Mouse (Mus musculus): ENCODE measurements around the gene Bcas3. TPM values are rescaled to one million over a fixed set of nuclear protein-coding genes. Genes with fewer than 3 reads are reported as not detected.

Gene Bcas3
- polyA plus RNA-seq, 1 experiment from 2014 or later = 16.7 TPM

DNA sequence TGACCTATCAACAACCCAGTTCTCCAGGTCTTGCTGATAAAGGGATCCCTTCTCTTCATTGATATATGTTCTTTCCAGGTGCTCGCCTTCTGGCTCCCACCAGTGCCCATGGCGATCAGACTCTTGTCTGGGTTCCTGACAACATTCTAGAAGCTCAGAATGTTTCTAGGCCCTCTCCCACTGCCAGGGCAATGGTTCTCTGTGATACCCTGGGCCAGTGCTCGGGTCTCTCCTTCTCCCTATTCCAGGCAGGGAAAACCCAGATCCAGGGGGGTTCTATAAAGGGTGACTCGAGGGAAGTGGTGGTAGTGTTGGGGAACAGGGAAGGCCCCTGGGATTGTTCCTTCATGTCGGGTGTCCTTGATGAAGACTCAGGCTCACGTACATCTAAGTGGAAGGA lies 497.3 kb downstream of the Bcas3 start, which contains the start of gene Gm11444:
Gene Gm11444, minus strand, starts transcription at position 101 of the 400 bp plus-strand sequence.
- WGBS = 83% methylated on average over 6 of the region's 6 CpGs

DNA sequence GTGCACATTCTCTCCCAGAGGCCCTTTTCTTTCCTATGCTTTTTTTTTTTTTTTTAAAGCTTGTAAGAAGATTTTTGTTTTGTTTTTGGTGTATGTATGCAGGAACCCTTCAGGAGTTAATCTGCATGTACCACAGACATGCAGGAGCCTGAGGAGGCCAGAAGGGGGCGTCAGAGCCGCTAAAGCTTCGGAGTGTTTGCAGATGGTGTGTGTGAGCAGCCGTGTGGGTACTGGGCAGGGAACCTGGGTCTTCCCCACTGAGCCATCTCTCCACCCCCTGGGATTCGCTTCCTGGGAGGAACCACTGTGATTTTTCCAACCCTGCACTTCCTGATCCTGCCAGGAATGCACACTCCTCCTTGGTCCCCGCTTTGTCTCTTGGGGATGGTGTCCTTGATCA lies 497.8 kb downstream of the Bcas3 start:
- Histone ChIP-seq H3K4me2 (no peak overlapping the region), H3K36me3 (no peaks in the 10 kb centered on the region), H3K27me3 (replicated peaks) (0 out of 2 replicates have a peak, but pooled peaks cover 5% of the 10 kb centered on the region), H3K27ac (no peak overlapping the region), H3K9ac (no peak overlapping the region), H3K4me3 (replicated peaks) (no peak overlapping the region), H3K4me1 (no peaks in the 10 kb centered on the region), H3K9me3 (no peaks in the 10 kb centered on the region)
- 41% methylated on average over 6 of the region's 6 CpGs for WGBS
- ATAC-seq (ENCODE audit: insufficient read depth, low FRiP score, low read depth) = no peak

More for the DNA sequence above, 497.3 kb downstream of the Bcas3 start, which contains the start of gene Gm11444:
- ATAC-seq (ENCODE audit: insufficient read depth, low FRiP score, low read depth) = no peak
- peak within 1 kb of the TSS; percentile 57 for H3K4me2 ChIP-seq
- no peak within 1 kb of the TSS for H3K9ac ChIP-seq
- H3K4me3 ChIP-seq (replicated peaks) = no peak within 1 kb of the TSS
- H3K27me3 ChIP-seq (replicated peaks) = 0 out of 2 replicates have a peak, but pooled peaks cover 5% of the 10 kb centered on the region
- no peaks in the 10 kb centered on the region for H3K36me3 ChIP-seq
- no peak within 1 kb of the TSS for H3K27ac ChIP-seq
- no peaks in the 10 kb centered on the region for H3K4me1 ChIP-seq
- H3K9me3 ChIP-seq = no peaks in the 10 kb centered on the region

DNA sequence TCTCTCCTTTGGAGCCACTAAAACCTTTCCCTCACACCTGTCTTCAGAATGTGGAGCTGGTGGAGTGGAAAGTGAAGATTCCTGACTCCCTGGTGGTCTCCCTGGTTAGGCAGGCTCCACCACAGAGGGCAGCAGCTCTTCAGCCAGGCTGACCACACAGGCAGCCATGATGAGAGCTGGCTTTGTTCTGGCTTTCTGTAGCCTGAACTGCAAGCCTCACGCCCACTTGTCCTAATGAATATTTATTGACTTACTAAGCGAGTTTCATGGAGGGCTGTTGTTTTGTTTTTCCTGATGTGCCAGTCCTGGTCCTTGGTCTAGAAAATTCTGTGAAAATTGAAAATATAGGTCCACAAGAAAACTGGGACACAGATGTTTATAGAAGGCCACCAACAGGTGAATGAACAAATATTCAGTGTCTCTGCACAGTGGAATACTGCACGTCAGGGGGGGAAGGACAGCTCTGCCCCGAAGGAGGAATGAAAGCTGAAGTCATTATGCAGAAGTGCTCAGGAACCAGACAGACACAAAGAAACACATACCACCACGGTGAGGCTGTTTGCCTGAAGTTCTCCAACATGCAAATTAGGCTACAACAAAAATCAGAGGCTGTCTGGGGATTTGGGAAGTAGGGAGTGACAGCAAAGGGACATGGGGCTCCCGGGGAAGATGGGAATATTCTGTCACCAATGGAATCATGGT lies 505.2 kb downstream of the Bcas3 start:
- H3K4me1 ChIP-seq = no peaks in the 10 kb centered on the region
- H3K4me3 ChIP-seq (replicated peaks) = no peak overlapping the region
- H3K9me3 ChIP-seq = no peaks in the 10 kb centered on the region
- WGBS = 43% methylated on average over 6 of the region's 6 CpGs
- no peaks in the 10 kb centered on the region for H3K36me3 ChIP-seq
- no peak overlapping the region for H3K4me2 ChIP-seq
- H3K9ac ChIP-seq = no peak overlapping the region
- H3K27ac ChIP-seq = no peak overlapping the region
- no peaks in the 10 kb centered on the region for H3K27me3 ChIP-seq (replicated peaks)
- ATAC-seq (ENCODE audit: insufficient read depth, low FRiP score, low read depth) = no peak

DNA sequence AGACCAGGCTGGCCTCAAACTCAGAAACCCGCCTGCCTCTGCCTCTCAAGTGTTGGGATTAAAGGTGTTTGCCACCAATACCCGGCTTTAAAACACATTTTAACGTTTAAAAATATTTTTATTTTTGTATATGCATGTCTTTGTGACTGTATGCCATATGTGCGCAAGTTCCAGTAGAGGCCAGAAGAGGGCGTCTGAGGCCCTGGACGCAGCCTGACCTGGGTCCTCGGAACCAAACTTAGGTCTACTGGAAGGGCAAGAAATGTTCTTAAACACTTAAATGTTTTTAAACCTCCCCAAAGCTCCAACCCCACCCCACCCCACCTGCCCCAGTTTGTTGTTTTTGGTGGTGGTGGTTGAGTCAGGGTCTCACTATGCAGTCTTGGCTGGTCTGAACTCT lies 511.4 kb downstream of the Bcas3 start:
- WGBS = 44% methylated on average over 7 of the region's 7 CpGs
- H3K36me3 ChIP-seq = no peaks in the 10 kb centered on the region
- ATAC-seq (ENCODE audit: insufficient read depth, low FRiP score, low read depth) = no peak
- H3K4me1 ChIP-seq = no peaks in the 10 kb centered on the region
- no peak overlapping the region for H3K4me2 ChIP-seq
- no peaks in the 10 kb centered on the region for H3K9me3 ChIP-seq
- H3K27ac ChIP-seq = no peak overlapping the region
- no peak overlapping the region for H3K4me3 ChIP-seq (replicated peaks)
- no peaks in the 10 kb centered on the region for H3K27me3 ChIP-seq (replicated peaks)
- no peak overlapping the region for H3K9ac ChIP-seq

Small RNAs within 50 kb of the gene (microRNA-seq; reads per million reads assigned to microRNA genes)
- not detected for gene Mir5110

Other genes with a start within 250 kb of the Bcas3 start
- gene Usp32, start 213.0 kb upstream of the Bcas3 start, polyA plus RNA-seq (2015; fragmentation: Nextera tagmentation; extraction: Ambion mirVana) = 3.9 and 4.8 TPM in 2 replicates
- gene 1700125H20Rik, start 182.8 kb upstream of the Bcas3 start, polyA plus RNA-seq (2015; fragmentation: Nextera tagmentation; extraction: Ambion mirVana) = 0.27 TPM in 1 of 2 replicates, not detected in the other
- gene Appbp2, start 118.0 kb upstream of the Bcas3 start, polyA plus RNA-seq (2015; fragmentation: Nextera tagmentation; extraction: Ambion mirVana) = 38.7 and 39.4 TPM in 2 replicates
- 15.1 and 15.8 TPM in 2 replicates for gene Ppm1d, start 41.9 kb upstream of the Bcas3 start, polyA plus RNA-seq (2015; fragmentation: Nextera tagmentation; extraction: Ambion mirVana)

Measured in stomach, embryonic 15.5 days (tissue).